Mouse (Mus musculus) hindbrain, postnatal 0 days (tissue): ENCODE data around the gene Mroh3. TPM values are rescaled to one million over a fixed set of nuclear protein-coding genes. Genes with fewer than 3 reads are reported as not detected.

Source experiments
- ATAC-seq: fragments of 200-750 bp; cut with Nextera tagmentation; 2 replicates; pipeline ENCODE4 v1.8.0; 2017; ENCODE audit warnings: mild to moderate bottlenecking, moderate TSS enrichment, moderate library complexity
- DNase-seq: peaks from one replicate; pipeline ENCODE4 v3.0.0-alpha.2; 2015; ENCODE audit warnings: low spot score
- H3K27ac ChIP-seq: fragments of 300-500 bp; sonication (generic); 2 replicates; pipeline ENCODE4 v1.5.1; 2014; ENCODE audit warnings: mild to moderate bottlenecking
- H3K27me3 ChIP-seq: fragments of 300-500 bp; sonication (generic); 2 replicates; pipeline ENCODE4 v1.6.1; 2014; ENCODE audit warnings: low read length, mixed read lengths; ENCODE audit not compliant: insufficient read depth
- H3K36me3 ChIP-seq: fragments of 300-500 bp; sonication (generic); 2 replicates; pipeline ENCODE4 v1.6.1; 2014; ENCODE audit warnings: low read length, mixed read lengths; ENCODE audit not compliant: insufficient read depth
- H3K4me1 ChIP-seq: fragments of 300-500 bp; sonication (generic); 2 replicates; pipeline ENCODE4 v1.6.1; 2014; ENCODE audit warnings: antibody characterized with exemption, low read length, mixed read lengths; ENCODE audit not compliant: insufficient read depth
- H3K4me2 ChIP-seq: fragments of 300-500 bp; sonication (generic); 2 replicates; pipeline ENCODE4 v1.6.1; 2014; ENCODE audit warnings: low read depth, mild to moderate bottlenecking, low read length, moderate library complexity, mixed read lengths
- H3K4me3 ChIP-seq: fragments of 300-500 bp; sonication (generic); 2 replicates; pipeline ENCODE4 v1.5.1; 2014; ENCODE audit warnings: low read length
- H3K9ac ChIP-seq: fragments of 300-500 bp; sonication (generic); replicated peaks from 2 replicates; pipeline ENCODE4 v1.6.1; 2014; ENCODE audit warnings: mild to moderate bottlenecking, low read length, moderate library complexity, mixed read lengths
- H3K9me3 ChIP-seq: fragments of 300-500 bp; sonication (generic); 2 replicates; pipeline ENCODE4 v1.6.1; 2016; ENCODE audit warnings: low read length, mixed read lengths
- CTCF ChIP-seq: IDR thresholded peaks from 2 replicates; pipeline ENCODE4 v1.5.1; 2016; ENCODE audit warnings: antibody characterized with exemption, control low read depth, low read depth
- WGBS: fragments of 180-500 bp; shearing (Covaris S2); extraction: QIAGEN DNeasy Blood & Tissue Kit; methylation state at CpG from one replicate; pipeline ENCODE4 v1.1.7; 2014; 5-methylcytosine and 5-hydroxymethylcytosine counted together
- polyA plus RNA-seq: library from polyadenylated mRNA; unstranded; fragments of >200 nt; fragmentation: Nextera tagmentation; extraction: Ambion mirVana; gene quantifications from 2 replicates; pipeline ENCODE4 v1.2.1, GENCODE M21; 2015
- total RNA-seq: library from RNA; depleted of rRNA; stranded (reverse); fragments of >200 nt; gene quantifications from 2 replicates; pipeline ENCODE4 v1.2.3, GENCODE M21; 2014; rRNA removed

The Mroh3 gene
- total RNA-seq: 0.84 TPM in 1 of 2 replicates, not detected in the other
- polyA plus RNA-seq: 0.19 and 0.23 TPM in 2 replicates

- Histone ChIP-seq H3K27ac (no peak within 1 kb of the TSS), H3K9ac (no peak within 1 kb of the TSS), H3K4me1 (no peaks in the 10 kb centered on the region), H3K9me3 (no peaks in the 10 kb centered on the region), H3K4me2 (no peak within 1 kb of the TSS), H3K4me3 (no peak within 1 kb of the TSS), H3K36me3 (no peaks in the 10 kb centered on the region), H3K27me3 (no peaks in the 10 kb centered on the region)
- peak; percentile 87 for ATAC-seq
- peak; percentile 75 for DNase-seq
- TF ChIP-seq CTCF: peak; percentile 75
- 33% methylated on average over 3 of the region's 3 CpGs for WGBS
Observed at GRCm38 (mm10) chr1:136212803-136213202, at the start of gene Mroh3. Gene Mroh3 (minus strand): TSS chr1:136212828.

GRCm38 (mm10) chr1:136260635-136261238 lies 48.1 kb upstream of the Mroh3 start, which contains the start of gene Gpr25:
Gene Gpr25 (minus strand): TSS chr1:136260873.
- Histone ChIP-seq H3K9me3 (no peaks in the 10 kb centered on the region), H3K36me3 (no peaks in the 10 kb centered on the region), H3K9ac (peak within 1 kb of the TSS; percentile 66), H3K27me3 (peaks cover 11% of the 10 kb centered on the region; the same call in 1 of the 2 replicates), H3K4me2 (peak within 1 kb of the TSS; percentile 78), H3K27ac (peak within 1 kb of the TSS; percentile 65), H3K4me3 (peak within 1 kb of the TSS; percentile 44), H3K4me1 (peaks cover 11% of the 10 kb centered on the region; the same call in 1 of the 2 replicates)
- peak; percentile 46 for ATAC-seq
- no peak for DNase-seq
- 8% methylated on average over 28 of the region's 28 CpGs for WGBS
- TF ChIP-seq CTCF: no peak

- DNase-seq: peak; percentile 90
- Histone ChIP-seq H3K27me3 (peaks cover 11% of the 10 kb centered on the region; the same call in 1 of the 2 replicates), H3K27ac (peak overlapping the region; percentile 65), H3K4me1 (peaks cover 11% of the 10 kb centered on the region; the same call in 1 of the 2 replicates), H3K4me3 (peak overlapping the region; percentile 44), H3K9me3 (no peaks in the 10 kb centered on the region), H3K36me3 (no peaks in the 10 kb centered on the region), H3K9ac (peak overlapping the region; percentile 66), H3K4me2 (peak overlapping the region; percentile 78)
- under 1% methylated on average over 77 of the region's 95 CpGs for WGBS
- no peak for TF ChIP-seq CTCF
- ATAC-seq: peak; percentile 80
Observed at GRCm38 (mm10) chr1:136259893-136260634, 47.4 kb upstream of the Mroh3 start.

GRCm38 (mm10) chr1:136259543-136259892 lies 46.9 kb upstream of the Mroh3 start:
- Histone ChIP-seq H3K27ac (peak overlapping the region; percentile 65), H3K27me3 (peaks cover 11% of the 10 kb centered on the region; the same call in 1 of the 2 replicates)
- DNase-seq: no peak

GRCm38 (mm10) chr1:136258495-136258894 lies 45.9 kb upstream of the Mroh3 start:
- no peak for TF ChIP-seq CTCF
- H3K36me3 ChIP-seq: no peaks in the 10 kb centered on the region
- H3K9me3 ChIP-seq: no peaks in the 10 kb centered on the region
- peaks cover 11% of the 10 kb centered on the region; the same call in 1 of the 2 replicates for H3K27me3 ChIP-seq
- H3K4me1 ChIP-seq: peaks cover 11% of the 10 kb centered on the region; the same call in 1 of the 2 replicates
- ATAC-seq: no peak
- H3K4me2 ChIP-seq: no peak overlapping the region
- DNase-seq: no peak
- no peak overlapping the region for H3K4me3 ChIP-seq
- no peak overlapping the region for H3K27ac ChIP-seq
- 77% methylated on average over 9 of the region's 9 CpGs for WGBS
- no peak overlapping the region for H3K9ac ChIP-seq

More at GRCm38 (mm10) chr1:136259543-136259892, 46.9 kb upstream of the Mroh3 start:
- WGBS: 3% methylated on average over 16 of the region's 16 CpGs
- H3K4me3 ChIP-seq: peak overlapping the region; percentile 44
- H3K4me2 ChIP-seq: peak overlapping the region; percentile 78
- H3K4me1 ChIP-seq: peaks cover 11% of the 10 kb centered on the region; the same call in 1 of the 2 replicates
- no peaks in the 10 kb centered on the region for H3K36me3 ChIP-seq
- peak overlapping the region; percentile 66 for H3K9ac ChIP-seq
- no peaks in the 10 kb centered on the region for H3K9me3 ChIP-seq
- no peak for ATAC-seq
- TF ChIP-seq CTCF: no peak

GRCm38 (mm10) chr1:136255657-136256056 lies 43.0 kb upstream of the Mroh3 start:
- Histone ChIP-seq H3K4me3 (no peak overlapping the region), H3K27me3 (peaks cover 9% of the 10 kb centered on the region; the same call in 1 of the 2 replicates), H3K4me1 (peaks cover 7% of the 10 kb centered on the region; the same call in 1 of the 2 replicates), H3K36me3 (no peaks in the 10 kb centered on the region), H3K9me3 (no peaks in the 10 kb centered on the region), H3K27ac (no peak overlapping the region), H3K4me2 (no peak overlapping the region), H3K9ac (no peak overlapping the region)
- TF ChIP-seq CTCF: no peak
- ATAC-seq: no peak
- no peak for DNase-seq
- 51% methylated on average over 8 of the region's 8 CpGs for WGBS
